In genomic region chr13:37562652-37563051, GRCm38 (mm10) we compare ENCODE assay signal across 8 mouse cellular contexts.
A peak's percentile ranks its signal among the peaks of the same experiment; 100 is the strongest.
DNase-seq lines count a peak whose midpoint lies in the region; ATAC-seq lines count a peak whose summit lies in the region.

No protein-coding gene starts in this region.

- H3K4me1 ChIP-seq in embryonic facial prominence, embryonic 14.5 days (ENCODE audit: control insufficient read depth, insufficient read depth, low read length), result peaks cover 25% of the 10 kb centered on the region
- H3K4me1 ChIP-seq in intestine, embryonic 15.5 days (replicated peaks), result peaks cover 24% of the 10 kb centered on the region
- peaks cover 33% of the 10 kb centered on the region for H3K4me1 ChIP-seq in liver, embryonic 13.5 days (replicated peaks)
- H3K4me1 ChIP-seq in stomach, embryonic 15.5 days, result peaks cover 28% of the 10 kb centered on the region; the same call in 1 of the 2 replicates

- no peaks in the 10 kb centered on the region for H3K27me3 ChIP-seq in embryonic facial prominence, embryonic 14.5 days (replicated peaks; ENCODE audit: control insufficient read depth, insufficient read depth, low read length)
- H3K27me3 ChIP-seq in intestine, embryonic 15.5 days (replicated peaks), result no peaks in the 10 kb centered on the region
- H3K27me3 ChIP-seq in liver, embryonic 13.5 days, result no peaks in the 10 kb centered on the region
- no peaks in the 10 kb centered on the region for H3K27me3 ChIP-seq in stomach, embryonic 15.5 days (replicated peaks)

- H3K9me3 ChIP-seq in embryonic facial prominence, embryonic 14.5 days (ENCODE audit: control insufficient read depth, low read length), result no peaks in the 10 kb centered on the region
- no peaks in the 10 kb centered on the region for H3K9me3 ChIP-seq in intestine, embryonic 15.5 days
- H3K9me3 ChIP-seq in liver, embryonic 13.5 days (replicated peaks), result no peaks in the 10 kb centered on the region
- H3K9me3 ChIP-seq in stomach, embryonic 15.5 days, result no peaks in the 10 kb centered on the region

- 12% methylated on average over 5 of the region's 5 CpGs for WGBS in embryonic facial prominence, embryonic 14.5 days
- 11% methylated on average over 5 of the region's 5 CpGs for WGBS in intestine, embryonic 15.5 days
- 35% methylated on average over 5 of the region's 5 CpGs for WGBS in liver, embryonic 13.5 days (ENCODE audit: insufficient replicate concordance)
- WGBS in stomach, embryonic 15.5 days, result 15% methylated on average over 5 of the region's 5 CpGs

- H3K4me2 ChIP-seq in embryonic facial prominence, embryonic 14.5 days (ENCODE audit: low read depth, low read length), result no peak overlapping the region
- no peak overlapping the region for H3K4me2 ChIP-seq in intestine, embryonic 15.5 days (replicated peaks)
- H3K4me2 ChIP-seq in liver, embryonic 13.5 days, result no peak overlapping the region
- no peak overlapping the region for H3K4me2 ChIP-seq in stomach, embryonic 15.5 days

- peak; percentile 39; the same call in 1 of the 2 replicates for ATAC-seq in embryonic facial prominence, embryonic 14.5 days (ENCODE audit: low read depth)
- ATAC-seq in intestine, embryonic 15.5 days, result peak; percentile 94
- peak; percentile 80 for ATAC-seq in liver, embryonic 13.5 days (ENCODE audit: low read depth)
- peak; percentile 82 for ATAC-seq in stomach, embryonic 15.5 days (ENCODE audit: insufficient read depth, low FRiP score, low read depth)

- no peak overlapping the region for H3K9ac ChIP-seq in embryonic facial prominence, embryonic 14.5 days (ENCODE audit: low read depth, low read length)
- H3K9ac ChIP-seq in intestine, embryonic 15.5 days, result no peak overlapping the region
- H3K9ac ChIP-seq in liver, embryonic 13.5 days, result no peak overlapping the region
- H3K9ac ChIP-seq in stomach, embryonic 15.5 days, result no peak overlapping the region

- no peak overlapping the region for H3K27ac ChIP-seq in embryonic facial prominence, embryonic 14.5 days (replicated peaks; ENCODE audit: low read depth, low read length)
- H3K27ac ChIP-seq in intestine, embryonic 15.5 days, result peak overlapping the region; percentile 61
- H3K27ac ChIP-seq in liver, embryonic 13.5 days, result peak overlapping the region; percentile 50; the same call in 1 of the 2 replicates
- no peak overlapping the region for H3K27ac ChIP-seq in stomach, embryonic 15.5 days

- H3K4me3 ChIP-seq in embryonic facial prominence, embryonic 14.5 days (ENCODE audit: low read depth, low read length), result no peak overlapping the region
- H3K4me3 ChIP-seq in intestine, embryonic 15.5 days (replicated peaks), result no peak overlapping the region
- no peak overlapping the region for H3K4me3 ChIP-seq in liver, embryonic 13.5 days (replicated peaks)
- no peak overlapping the region for H3K4me3 ChIP-seq in stomach, embryonic 15.5 days (replicated peaks)

- DNase-seq in right cerebral cortex, postnatal 4 days, result peak; percentile 11
- DNase-seq in right cerebral cortex, postnatal 14 days, result no peak
- peak; percentile 68 for DNase-seq in embryonic facial prominence, embryonic 14.5 days (ENCODE audit: low spot score)
- DNase-seq in liver, embryonic 13.5 days, result no peak
- no peak for DNase-seq in right cerebral cortex, postnatal 25 days
- DNase-seq in c-Kit-positive CD71-positive TER-119-positive erythroid progenitor cells, embryonic 14.5 days (ENCODE audit: low spot score), result no peak

- no peaks in the 10 kb centered on the region for H3K36me3 ChIP-seq in embryonic facial prominence, embryonic 14.5 days (ENCODE audit: control insufficient read depth, insufficient read depth, low read length)
- no peaks in the 10 kb centered on the region for H3K36me3 ChIP-seq in intestine, embryonic 15.5 days
- no peaks in the 10 kb centered on the region for H3K36me3 ChIP-seq in liver, embryonic 13.5 days
- H3K36me3 ChIP-seq in stomach, embryonic 15.5 days, result no peaks in the 10 kb centered on the region

Comparison
In these comparisons a context has a peak if more than half of its experiments do, and no peak if none do; other contexts are left out.
1. DNase-seq: peak in right cerebral cortex, postnatal 4 days (single experiment) and embryonic facial prominence, embryonic 14.5 days (single experiment); none in right cerebral cortex, postnatal 14 days (single experiment), liver, embryonic 13.5 days (single experiment), right cerebral cortex, postnatal 25 days (single experiment) and c-Kit-positive CD71-positive TER-119-positive erythroid progenitor cells, embryonic 14.5 days (single experiment).
2. ATAC-seq: peak in every context shown above with its lines; median percentile 94 in intestine, embryonic 15.5 days; 82 in stomach, embryonic 15.5 days; 80 in liver, embryonic 13.5 days; 39 in embryonic facial prominence, embryonic 14.5 days.
3. H3K27ac ChIP-seq: peak in intestine, embryonic 15.5 days (single experiment) and liver, embryonic 13.5 days (single experiment); none in embryonic facial prominence, embryonic 14.5 days (single experiment) and stomach, embryonic 15.5 days (single experiment).